Mouse (Mus musculus): ENCODE measurements around the gene Sag. TPM values are rescaled to one million over a fixed set of nuclear protein-coding genes. Genes with fewer than 3 reads are reported as not detected.

Gene Sag
- not detected for polyA plus RNA-seq (2015; fragmentation: Illumina TruSeq; extraction: RNeasy Lipid Tissue Mini Kit (QIAGEN cat#74804); ENCODE audit: insufficient read depth, low read depth, low replicate concordance)

GRCm38 (mm10) chr1:87803576-87803975 is at the start of gene Sag:
Sag (plus strand) TSS chr1:87803680.

DNA sequence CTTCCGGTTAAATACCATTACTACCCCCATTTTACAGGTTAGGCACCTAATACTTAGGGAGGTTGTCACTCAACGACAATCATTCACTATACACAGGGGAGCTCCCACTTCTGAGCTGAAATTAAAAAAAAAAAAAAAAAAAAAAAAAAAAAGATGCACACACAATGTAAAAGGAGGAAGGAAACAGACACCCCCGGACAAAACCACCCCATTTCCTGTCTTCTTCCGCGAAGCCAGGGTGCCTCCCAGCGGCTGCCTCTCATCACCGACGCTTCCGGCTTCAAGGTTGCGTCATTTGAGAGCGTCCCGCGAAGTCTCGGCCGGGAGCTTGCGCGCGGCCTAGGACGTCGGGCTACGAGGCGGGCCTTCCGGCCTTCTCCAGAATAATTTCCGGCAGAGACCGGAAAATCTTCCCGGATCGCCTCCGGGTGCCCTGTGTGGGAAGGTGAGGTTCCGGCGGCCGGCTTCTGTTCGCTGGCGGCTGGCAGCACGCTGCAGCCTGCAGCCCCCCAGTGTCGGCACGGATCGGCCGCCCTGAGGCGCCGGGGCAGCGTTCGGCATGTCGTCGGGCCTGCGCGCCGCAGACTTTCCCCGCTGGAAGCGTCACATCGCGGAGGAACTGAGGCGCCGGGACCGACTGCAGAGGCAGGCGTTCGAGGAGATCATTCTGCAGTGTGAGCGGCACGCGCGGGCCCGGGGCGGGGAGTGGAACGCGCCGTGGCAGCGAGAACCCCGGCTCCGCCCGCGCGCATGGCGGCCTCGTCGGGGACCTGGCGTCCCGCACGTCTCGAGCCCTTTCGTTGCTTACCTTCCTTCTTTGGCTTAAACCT is 47.6 kb upstream of the Sag start, which contains the start of gene Atg16l1:
Atg16l1 (plus strand) TSS at position 230 of the 830 bp plus-strand sequence.

GRCm38 (mm10) chr1:87852892-87853600 is 49.6 kb downstream of the Sag start, which contains the start of gene Dgkd:
Dgkd (plus strand) TSS chr1:87853287.

Other genes with a start within 250 kb of the Sag start
- gene Ngef, start 229.8 kb upstream of the Sag start, polyA plus RNA-seq (2015; fragmentation: Illumina TruSeq; extraction: RNeasy Lipid Tissue Mini Kit (QIAGEN cat#74804); ENCODE audit: insufficient read depth, low read depth, low replicate concordance) = 2.5 TPM
- 6.8 TPM for gene Inpp5d, start 183.4 kb upstream of the Sag start, polyA plus RNA-seq (2015; fragmentation: Illumina TruSeq; extraction: RNeasy Lipid Tissue Mini Kit (QIAGEN cat#74804); ENCODE audit: insufficient read depth, low read depth, low replicate concordance)
- 11.1 TPM for gene Atg16l1, start 47.8 kb upstream of the Sag start, polyA plus RNA-seq (2015; fragmentation: Illumina TruSeq; extraction: RNeasy Lipid Tissue Mini Kit (QIAGEN cat#74804); ENCODE audit: insufficient read depth, low read depth, low replicate concordance)
- 11.7 TPM for gene Dgkd, start 49.6 kb downstream of the Sag start, polyA plus RNA-seq (2015; fragmentation: Illumina TruSeq; extraction: RNeasy Lipid Tissue Mini Kit (QIAGEN cat#74804); ENCODE audit: insufficient read depth, low read depth, low replicate concordance)
- 5.2 TPM for gene Usp40, start 204.9 kb downstream of the Sag start, polyA plus RNA-seq (2015; fragmentation: Illumina TruSeq; extraction: RNeasy Lipid Tissue Mini Kit (QIAGEN cat#74804); ENCODE audit: insufficient read depth, low read depth, low replicate concordance)